Mouse (Mus musculus) cerebellum, adult 2 months (tissue): ENCODE data around the gene Tmem221.

Experiments used
- CTCF ChIP-seq: fragments of 200-500 bp; IDR thresholded peaks from 2 replicates; pipeline ENCODE4 v1.5.1; 2011; ENCODE audit warnings: low read depth, mild to moderate bottlenecking, control low read depth, low read length, moderate library complexity, borderline replicate concordance; ENCODE audit not compliant: insufficient read depth
- POLR2A ChIP-seq: fragments of 200-500 bp; IDR thresholded peaks from 2 replicates; pipeline ENCODE4 v1.6.1; 2011; ENCODE audit warnings: low read length, control low read depth, borderline replicate concordance; ENCODE audit not compliant: insufficient read depth

DNA sequence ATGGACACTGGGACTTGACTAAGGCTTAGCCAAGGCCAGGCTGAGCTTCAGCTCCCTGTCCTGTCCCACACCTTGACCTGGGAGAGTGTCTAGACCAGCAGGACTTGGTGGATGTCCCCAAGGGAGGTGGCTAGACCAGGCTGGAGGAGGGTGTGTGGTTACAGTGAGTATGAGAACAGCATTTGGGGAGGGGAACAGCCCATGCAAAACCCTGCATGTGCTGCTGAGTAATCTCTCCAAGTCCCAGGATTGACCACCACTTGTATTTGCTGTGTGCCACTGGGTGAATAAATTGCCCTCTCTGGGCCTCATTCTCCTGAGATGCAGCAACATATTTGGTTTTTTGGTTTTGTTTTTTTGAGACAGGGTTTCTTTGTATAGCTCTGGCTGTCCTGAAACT lies 39.7 kb upstream of the Tmem221 start:
- no peak for TF ChIP-seq POLR2A
- no peak for TF ChIP-seq CTCF
